Mouse (Mus musculus) layer of hippocampus, postnatal 14 days (tissue): ENCODE data around the gene Trip12. TPM values are rescaled to one million over a fixed set of nuclear protein-coding genes. Genes with fewer than 3 reads are reported as not detected.

Experiments
- microRNA-seq, 2 experiments: library from miRNA; unstranded; fragments of <30 nt; microRNA quantifications; one replicate each; pipeline ENCODE4 v1.2.0; 2021
- total RNA-seq, 2 experiments: library from RNA; stranded (reverse); gene quantifications; 2 replicates each; pipeline ENCODE4 v1.2.3; 2021

The Trip12 gene
- total RNA-seq, 2 experiments from 2014 or later = 193 to 208 TPM

Small RNA genes lying within 50 kb of the gene (microRNA-seq; reads per million reads assigned to microRNA genes)
- gene Mir5126 = 4.5 to 55.4 reads per million in 2 experiments

Other genes with a start within 250 kb of the Trip12 start
- gene Dner, start 144.3 kb downstream of the Trip12 start, total RNA-seq = 100 to 1,000 TPM; 158 TPM
- 1 to 10 TPM; 1.9 to 2.5 TPM for gene Fbxo36, start 675 bp downstream of the Trip12 start, total RNA-seq
- 10 to 100 TPM; 22.0 to 26.0 TPM for gene Slc16a14, start 94.6 kb upstream of the Trip12 start, total RNA-seq